Mouse (Mus musculus) lung, postnatal 0 days (tissue): ENCODE data around the gene Abtb2. TPM values are rescaled to one million over a fixed set of nuclear protein-coding genes. Genes with fewer than 3 reads are reported as not detected.
A peak's percentile ranks its signal among the peaks of the same experiment; 100 is the strongest.

ENCODE experiments used
- ATAC-seq: fragments of 200-750 bp; cut with Nextera tagmentation; 2 replicates; pipeline ENCODE4 v1.8.0; 2017; ENCODE audit warnings: moderate library complexity
- DNase-seq: peaks from one replicate; pipeline ENCODE4 v3.0.0-alpha.2; 2016; ENCODE audit warnings: low spot score
- H3K27ac ChIP-seq: fragments of 300-500 bp; sonication (generic); 2 replicates; pipeline ENCODE4 v1.5.1; 2014; ENCODE audit warnings: antibody characterized with exemption, mild to moderate bottlenecking, low read length, mixed read lengths
- H3K27me3 ChIP-seq: fragments of 300-500 bp; sonication (generic); replicated peaks from 2 replicates; pipeline ENCODE4 v1.6.1; 2014; ENCODE audit warnings: low read length, mixed read lengths; ENCODE audit not compliant: insufficient read depth
- H3K36me3 ChIP-seq: fragments of 300-500 bp; sonication (generic); 2 replicates; pipeline ENCODE4 v1.6.1; 2014; ENCODE audit warnings: low read length, mixed read lengths; ENCODE audit not compliant: insufficient read depth
- H3K4me1 ChIP-seq: fragments of 300-500 bp; sonication (generic); 2 replicates; pipeline ENCODE4 v1.6.1; 2014; ENCODE audit warnings: antibody characterized with exemption, low read depth, low read length, mixed read lengths; ENCODE audit not compliant: insufficient read depth
- H3K4me2 ChIP-seq: fragments of 300-500 bp; sonication (generic); replicated peaks from 2 replicates; pipeline ENCODE4 v1.6.1; 2014; ENCODE audit warnings: low read depth, mild to moderate bottlenecking, low read length, moderate library complexity, mixed read lengths
- H3K4me3 ChIP-seq: fragments of 300-500 bp; sonication (generic); 2 replicates; pipeline ENCODE4 v1.5.1; 2014; ENCODE audit warnings: low read depth, low read length
- H3K9ac ChIP-seq: fragments of 300-500 bp; sonication (generic); replicated peaks from 2 replicates; pipeline ENCODE4 v1.6.1; 2014; ENCODE audit warnings: low read depth, mild to moderate bottlenecking
- H3K9me3 ChIP-seq: fragments of 300-500 bp; sonication (generic); 2 replicates; pipeline ENCODE4 v1.6.1; 2016; ENCODE audit warnings: low read length, mixed read lengths
- CTCF ChIP-seq: IDR thresholded peaks from 2 replicates; pipeline ENCODE4 v1.5.1; 2016; ENCODE audit warnings: antibody characterized with exemption, mild to moderate bottlenecking
- EP300 ChIP-seq: IDR thresholded peaks from 2 replicates; pipeline ENCODE4 v1.6.1; 2016; ENCODE audit warnings: antibody characterized with exemption, mild to moderate bottlenecking, control low read depth
- WGBS: fragments of 180-500 bp; shearing (Covaris S2); extraction: QIAGEN DNeasy Blood & Tissue Kit; methylation state at CpG from one replicate; pipeline ENCODE4 v1.1.7; 2014; 5-methylcytosine and 5-hydroxymethylcytosine counted together
- polyA plus RNA-seq: library from polyadenylated mRNA; unstranded; fragments of >200 nt; fragmentation: Nextera tagmentation; extraction: Ambion mirVana; gene quantifications from 2 replicates; pipeline ENCODE4 v1.2.1, GENCODE M21; 2015

Gene Abtb2
- polyA plus RNA-seq, 1 experiment from 2014 or later = 3.6 TPM

GRCm38 (mm10) chr2:103556125-103556877 lies 9.8 kb upstream of the Abtb2 start:
- H3K9ac ChIP-seq = no peak overlapping the region
- no peak for DNase-seq
- no peak overlapping the region for H3K4me2 ChIP-seq
- H3K9me3 ChIP-seq = no peaks in the 10 kb centered on the region
- H3K27ac ChIP-seq = no peak overlapping the region
- no peaks in the 10 kb centered on the region for H3K27me3 ChIP-seq
- H3K36me3 ChIP-seq = no peaks in the 10 kb centered on the region
- 50% methylated on average over 10 of the region's 10 CpGs for WGBS
- no peak overlapping the region for H3K4me3 ChIP-seq
- H3K4me1 ChIP-seq = no peaks in the 10 kb centered on the region
- TF ChIP-seq EP300 (no peak), CTCF (peak; percentile 54)
- ATAC-seq = no peak

- no peaks in the 10 kb centered on the region for H3K36me3 ChIP-seq
- 63% methylated on average over 4 of the region's 4 CpGs for WGBS
- H3K9me3 ChIP-seq = no peaks in the 10 kb centered on the region
- no peaks in the 10 kb centered on the region for H3K27me3 ChIP-seq
- no peak overlapping the region for H3K4me2 ChIP-seq
- no peak overlapping the region for H3K4me3 ChIP-seq
- no peak overlapping the region for H3K9ac ChIP-seq
- TF ChIP-seq EP300 (no peak), CTCF (no peak)
- peaks cover 5% of the 10 kb centered on the region for H3K4me1 ChIP-seq
- no peak overlapping the region for H3K27ac ChIP-seq
- DNase-seq = no peak
- ATAC-seq = no peak
Measured at GRCm38 (mm10) chr2:103560955-103561354, 5.2 kb upstream of the Abtb2 start.

GRCm38 (mm10) chr2:103564427-103565023 lies 1.6 kb upstream of the Abtb2 start:
- Histone ChIP-seq H3K27ac (no peak overlapping the region), H3K36me3 (no peaks in the 10 kb centered on the region), H3K4me3 (peak overlapping the region; percentile 62; the same call in 1 of the 2 replicates), H3K9ac (no peak overlapping the region), H3K4me2 (peak overlapping the region; percentile 97), H3K27me3 (no peaks in the 10 kb centered on the region), H3K9me3 (no peaks in the 10 kb centered on the region), H3K4me1 (peaks cover 13% of the 10 kb centered on the region)
- ATAC-seq (no peak), DNase-seq (peak; percentile 86)
- TF ChIP-seq CTCF = peak; percentile 75
- TF ChIP-seq EP300 = peak; percentile 54; the same call in 1 of the 2 replicates
- WGBS = 15% methylated on average over 8 of the region's 8 CpGs

- WGBS = 2% methylated on average over 22 of the region's 22 CpGs
- DNase-seq (no peak), ATAC-seq (no peak)
Measured at GRCm38 (mm10) chr2:103565171-103565591, 929 bp upstream of the Abtb2 start.

GRCm38 (mm10) chr2:103566423-103566712 lies 258 bp downstream of the Abtb2 start:
- peak overlapping the region; percentile 62 for H3K4me3 ChIP-seq
- H3K36me3 ChIP-seq = no peaks in the 10 kb centered on the region
- peak; percentile 57 for ATAC-seq
- no peak for DNase-seq
- TF ChIP-seq EP300 (no peak), CTCF (no peak)
- peak overlapping the region; percentile 41; the same call in 1 of the 2 replicates for H3K9ac ChIP-seq
- no peaks in the 10 kb centered on the region for H3K9me3 ChIP-seq
- H3K27ac ChIP-seq = peak overlapping the region; percentile 82
- peak overlapping the region; percentile 97 for H3K4me2 ChIP-seq
- 0% methylated on average over 27 of the region's 40 CpGs for WGBS
- no peaks in the 10 kb centered on the region for H3K27me3 ChIP-seq
- peaks cover 13% of the 10 kb centered on the region for H3K4me1 ChIP-seq

More at GRCm38 (mm10) chr2:103565171-103565591, 929 bp upstream of the Abtb2 start:
- no peak overlapping the region; the same call in 1 of the 2 replicates for H3K9ac ChIP-seq
- TF ChIP-seq EP300 = no peak
- 0 out of 2 replicates have a peak, but pooled peaks have one; percentile 26 for TF ChIP-seq CTCF
- no peaks in the 10 kb centered on the region for H3K9me3 ChIP-seq
- peak overlapping the region; percentile 97 for H3K4me2 ChIP-seq
- no peaks in the 10 kb centered on the region for H3K27me3 ChIP-seq
- H3K36me3 ChIP-seq = no peaks in the 10 kb centered on the region
- peak overlapping the region; percentile 62 for H3K4me3 ChIP-seq
- H3K27ac ChIP-seq = no peak overlapping the region
- H3K4me1 ChIP-seq = peaks cover 13% of the 10 kb centered on the region

- TF ChIP-seq EP300 (no peak), CTCF (peak; percentile 47)
- Histone ChIP-seq H3K4me3 (peak overlapping the region; percentile 62), H3K27ac (peak overlapping the region; percentile 82), H3K9ac (peak overlapping the region; percentile 41; the same call in 1 of the 2 replicates), H3K36me3 (no peaks in the 10 kb centered on the region), H3K4me2 (peak overlapping the region; percentile 97), H3K27me3 (no peaks in the 10 kb centered on the region), H3K4me1 (peaks cover 13% of the 10 kb centered on the region), H3K9me3 (no peaks in the 10 kb centered on the region)
- under 1% methylated on average over 63 of the region's 79 CpGs for WGBS
- ATAC-seq = peak; percentile 49
- DNase-seq = peak; percentile 71
Measured at GRCm38 (mm10) chr2:103566713-103567521, 807 bp downstream of the Abtb2 start.
